Mouse (Mus musculus) kidney, postnatal 25 days (tissue): Measurements from ENCODE around the gene Gm21704.
"Not testable (repeated sequence)": the region's sequence is repeated elsewhere in the genome, so short reads cannot be mapped to it uniquely, and the experiment has no call there.

Source experiments
- DNase-seq, 2 experiments: peaks; one replicate each; pipeline ENCODE4 v3.0.0; 2021; ENCODE audit warnings: mixed read lengths in 2 of 2

Gene Gm21704

DNA sequence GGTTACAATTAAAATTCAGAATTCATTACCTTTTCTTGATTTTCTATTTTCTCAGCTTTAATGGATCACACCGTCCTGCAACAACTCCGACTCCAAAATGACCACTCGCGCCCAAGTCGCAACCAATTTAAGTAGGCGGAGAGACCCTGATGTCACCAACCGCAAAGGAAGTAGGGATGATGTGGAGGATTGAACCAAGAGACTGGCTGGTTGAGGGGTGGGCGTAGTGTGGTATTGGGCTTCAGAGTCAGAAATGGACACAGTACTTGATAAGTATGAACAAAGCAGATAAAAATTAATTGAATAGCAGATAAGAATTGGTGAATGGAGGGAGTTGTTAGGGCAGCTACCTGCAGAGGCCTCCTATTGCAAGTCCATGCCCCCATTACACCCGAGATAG lies at the start of gene Gm21704, which contains the start of gene Gm21708:
TSS of gene Gm21704 (minus strand) at position 101 of the 400 bp plus-strand sequence.
TSS of gene Gm21708 (minus strand) at position 101 of the 400 bp plus-strand sequence.
- not testable (repeated sequence) for DNase-seq

DNA sequence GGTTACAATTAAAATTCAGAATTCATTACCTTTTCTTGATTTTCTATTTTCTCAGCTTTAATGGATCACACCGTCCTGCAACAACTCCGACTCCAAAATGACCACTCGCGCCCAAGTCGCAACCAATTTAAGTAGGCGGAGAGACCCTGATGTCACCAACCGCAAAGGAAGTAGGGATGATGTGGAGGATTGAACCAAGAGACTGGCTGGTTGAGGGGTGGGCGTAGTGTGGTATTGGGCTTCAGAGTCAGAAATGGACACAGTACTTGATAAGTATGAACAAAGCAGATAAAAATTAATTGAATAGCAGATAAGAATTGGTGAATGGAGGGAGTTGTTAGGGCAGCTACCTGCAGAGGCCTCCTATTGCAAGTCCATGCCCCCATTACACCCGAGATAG lies 64.7 kb downstream of the Gm21704 start, which contains the start of gene Gm21693:
TSS of gene Gm21693 (minus strand) at position 101 of the 400 bp plus-strand sequence.
- not testable (repeated sequence) for DNase-seq

DNA sequence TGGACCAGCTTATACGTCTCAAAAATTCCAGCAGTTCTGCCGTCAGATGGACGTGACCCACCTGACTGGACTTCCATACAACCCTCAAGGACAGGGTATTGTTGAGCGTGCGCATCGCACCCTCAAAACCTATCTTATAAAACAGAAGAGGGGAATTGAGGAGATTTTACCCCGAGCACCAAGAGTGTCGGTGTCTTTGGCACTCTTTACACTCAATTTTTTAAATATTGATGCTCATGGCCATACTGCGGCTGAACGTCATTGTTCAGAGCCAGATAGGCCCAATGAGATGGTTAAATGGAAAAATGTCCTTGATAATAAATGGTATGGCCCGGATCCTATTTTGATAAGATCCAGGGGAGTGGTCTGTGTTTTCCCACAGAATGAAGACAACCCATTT lies 69.3 kb downstream of the Gm21704 start:
- not testable (repeated sequence) for DNase-seq
